9 mouse cellular contexts compared by ENCODE assay signal in the genomic region with DNA sequence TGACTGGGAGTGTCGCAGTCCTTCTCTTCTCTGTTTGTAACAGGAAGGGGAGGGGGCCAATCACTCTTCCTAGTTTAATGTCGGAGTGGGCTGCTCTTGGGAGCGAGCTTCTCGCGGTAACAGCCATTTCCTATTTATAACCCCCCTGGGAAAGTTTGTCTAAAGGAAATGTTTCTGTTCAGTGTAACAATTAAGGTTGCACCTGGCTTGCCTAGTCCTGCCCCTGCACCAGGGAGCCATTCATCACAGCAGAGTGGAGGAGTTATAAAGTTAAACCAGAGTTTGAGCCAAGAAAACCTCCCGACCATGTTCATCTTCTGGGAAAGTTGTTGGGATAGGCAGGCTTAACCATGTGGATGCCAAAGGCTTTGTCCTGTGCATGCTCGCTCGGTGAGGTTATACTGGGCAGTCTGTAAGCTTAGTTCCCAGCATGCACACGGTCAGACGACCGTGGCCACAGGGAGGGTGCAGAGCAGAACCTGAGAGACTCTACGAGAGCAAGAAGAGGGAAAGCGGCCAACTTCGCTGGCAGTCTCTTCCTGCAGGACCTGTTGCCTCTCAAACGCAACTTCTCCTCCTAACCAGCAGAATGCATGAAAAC.
DNase-seq lines count a peak whose midpoint lies in the region; ATAC-seq and TF ChIP-seq lines count a peak whose summit lies in the region.
"Had no signal": no experiment of that assay in that cellular context is flagged by ENCODE, and none has a peak within 500 bp of the region (broad histone marks: within the 10 kb centered on the region; RNA-seq: fewer than 3 reads in every experiment).

No protein-coding gene starts in this region.

- no peak overlapping the region for H3K9ac ChIP-seq in lung, embryonic 16.5 days (ENCODE audit: low read length)
- H3K9ac ChIP-seq in embryonic facial prominence, embryonic 15.5 days: no peak overlapping the region
- 0 out of 2 replicates have a peak overlapping the region, but pooled peaks have one; percentile 38 for H3K9ac ChIP-seq in kidney, postnatal 0 days (ENCODE audit: low read depth, low read length)
- H3K9ac ChIP-seq in stomach, embryonic 16.5 days (ENCODE audit: low read length): peak overlapping the region; percentile 56
- H3K9ac ChIP-seq in forebrain, embryonic 15.5 days (replicated peaks): no peak overlapping the region

- H3K36me3 ChIP-seq in lung, embryonic 16.5 days (ENCODE audit: control insufficient read depth, insufficient read depth, low read length): no peaks in the 10 kb centered on the region
- H3K36me3 ChIP-seq in embryonic facial prominence, embryonic 15.5 days: no peaks in the 10 kb centered on the region
- no peaks in the 10 kb centered on the region for H3K36me3 ChIP-seq in kidney, postnatal 0 days (ENCODE audit: insufficient read depth, low read length)
- H3K36me3 ChIP-seq in stomach, embryonic 16.5 days (ENCODE audit: control insufficient read depth, insufficient read depth, low read length): no peaks in the 10 kb centered on the region
- H3K36me3 ChIP-seq in forebrain, embryonic 15.5 days: no peaks in the 10 kb centered on the region

- H3K4me3 ChIP-seq in lung, embryonic 16.5 days (ENCODE audit: low read length): peak overlapping the region; percentile 7
- H3K4me3 ChIP-seq in embryonic facial prominence, embryonic 15.5 days (replicated peaks): no peak overlapping the region
- H3K4me3 ChIP-seq in kidney, postnatal 0 days (replicated peaks; ENCODE audit: low read depth, low read length): peak overlapping the region; percentile 17; the same call in 1 of the 2 replicates
- H3K4me3 ChIP-seq in stomach, embryonic 16.5 days (replicated peaks; ENCODE audit: low read length): peak overlapping the region; percentile 33
- H3K4me3 ChIP-seq in forebrain, embryonic 15.5 days: no peak overlapping the region

- peak overlapping the region; percentile 37 for H3K4me2 ChIP-seq in lung, embryonic 16.5 days (ENCODE audit: low read depth, low read length)
- H3K4me2 ChIP-seq in embryonic facial prominence, embryonic 15.5 days (replicated peaks): peak overlapping the region; percentile 32
- peak overlapping the region; percentile 48 for H3K4me2 ChIP-seq in kidney, postnatal 0 days (ENCODE audit: low read length)
- H3K4me2 ChIP-seq in stomach, embryonic 16.5 days (ENCODE audit: low read depth, low read length): peak overlapping the region; percentile 47
- H3K4me2 ChIP-seq in forebrain, embryonic 15.5 days (replicated peaks): no peak overlapping the region

- H3K9me3 ChIP-seq in lung, embryonic 16.5 days (ENCODE audit: control insufficient read depth, low read length): peaks cover 3% of the 10 kb centered on the region; the same call in 1 of the 2 replicates
- no peaks in the 10 kb centered on the region for H3K9me3 ChIP-seq in embryonic facial prominence, embryonic 15.5 days (replicated peaks)
- H3K9me3 ChIP-seq in kidney, postnatal 0 days (replicated peaks; ENCODE audit: low read length): 0 out of 2 replicates have a peak, but pooled peaks cover 4% of the 10 kb centered on the region
- peaks cover 9% of the 10 kb centered on the region; the same call in 1 of the 2 replicates for H3K9me3 ChIP-seq in stomach, embryonic 16.5 days (replicated peaks; ENCODE audit: control insufficient read depth, low read length)
- H3K9me3 ChIP-seq in forebrain, embryonic 15.5 days: no peaks in the 10 kb centered on the region

- H3K27ac ChIP-seq in lung, embryonic 16.5 days (ENCODE audit: low read length): 0 out of 2 replicates have a peak overlapping the region, but pooled peaks have one; percentile 1
- no peak overlapping the region; the same call in 1 of the 2 replicates for H3K27ac ChIP-seq in embryonic facial prominence, embryonic 15.5 days (replicated peaks)
- peak overlapping the region; percentile 78 for H3K27ac ChIP-seq in kidney, postnatal 0 days
- H3K27ac ChIP-seq in stomach, embryonic 16.5 days (ENCODE audit: low read length): peak overlapping the region; percentile 72
- H3K27ac ChIP-seq in forebrain, embryonic 15.5 days (replicated peaks): no peak overlapping the region
- H3K27ac ChIP-seq: macrophage had no signal

- ATAC-seq in lung, embryonic 16.5 days (ENCODE audit: low read depth): peak; percentile 81
- peak; percentile 54 for ATAC-seq in embryonic facial prominence, embryonic 15.5 days (ENCODE audit: insufficient number of reproducible peaks, low FRiP score, low TSS enrichment, low read depth)
- peak; percentile 71 for ATAC-seq in kidney, postnatal 0 days (replicated peaks; ENCODE audit: low FRiP score, low read depth)
- peak; percentile 85 for ATAC-seq in stomach, embryonic 16.5 days (ENCODE audit: insufficient read depth, low FRiP score)
- ATAC-seq in forebrain, embryonic 15.5 days (replicated peaks): no peak

- H3K27me3 ChIP-seq in lung, embryonic 16.5 days (ENCODE audit: control insufficient read depth, insufficient read depth, low read depth, low read length): no peaks in the 10 kb centered on the region
- no peaks in the 10 kb centered on the region for H3K27me3 ChIP-seq in embryonic facial prominence, embryonic 15.5 days
- no peaks in the 10 kb centered on the region for H3K27me3 ChIP-seq in kidney, postnatal 0 days (ENCODE audit: insufficient read depth, low read length)
- no peaks in the 10 kb centered on the region for H3K27me3 ChIP-seq in stomach, embryonic 16.5 days (ENCODE audit: control insufficient read depth, insufficient read depth, low read length)
- no peaks in the 10 kb centered on the region for H3K27me3 ChIP-seq in forebrain, embryonic 15.5 days

- DNase-seq in lung, postnatal 36 days: no peak
- peak; percentile 92 for DNase-seq in kidney, postnatal 0 days (ENCODE audit: low spot score)
- DNase-seq in layer of hippocampus, adult 9-10 months (ENCODE audit: low spot score): no peak
- no peak for DNase-seq in right cerebral cortex, postnatal 14 days

- 0 out of 2 replicates have a peak, but pooled peaks cover 3% of the 10 kb centered on the region for H3K4me1 ChIP-seq in lung, embryonic 16.5 days (replicated peaks; ENCODE audit: control insufficient read depth, insufficient read depth, low read length)
- H3K4me1 ChIP-seq in embryonic facial prominence, embryonic 15.5 days: peaks cover 11% of the 10 kb centered on the region
- no peaks in the 10 kb centered on the region for H3K4me1 ChIP-seq in kidney, postnatal 0 days (replicated peaks; ENCODE audit: insufficient read depth, low read length)
- no peaks in the 10 kb centered on the region; the same call in 1 of the 2 replicates for H3K4me1 ChIP-seq in stomach, embryonic 16.5 days (ENCODE audit: control insufficient read depth, insufficient read depth, low read length)
- H3K4me1 ChIP-seq in forebrain, embryonic 15.5 days: peaks cover 10% of the 10 kb centered on the region

- no peak for TF ChIP-seq CTCF in kidney, postnatal 0 days (IDR thresholded peaks at IDR 0.05; ENCODE audit: low read depth)

- 28% methylated on average over 15 of the region's 15 CpGs for WGBS in lung, embryonic 16.5 days
- WGBS in embryonic facial prominence, embryonic 15.5 days: 40% methylated on average over 15 of the region's 15 CpGs
- WGBS in kidney, postnatal 0 days: 6% methylated on average over 15 of the region's 15 CpGs
- WGBS in stomach, embryonic 16.5 days: 23% methylated on average over 15 of the region's 15 CpGs
- WGBS in forebrain, embryonic 15.5 days: 39% methylated on average over 15 of the region's 15 CpGs

Comparison
In these comparisons a context has a peak if more than half of its experiments do, and no peak if none do; other contexts are left out.
1. H3K27ac ChIP-seq: peak in lung, embryonic 16.5 days (single experiment), kidney, postnatal 0 days (single experiment) and stomach, embryonic 16.5 days (single experiment); none in embryonic facial prominence, embryonic 15.5 days (single experiment) and forebrain, embryonic 15.5 days (single experiment).
2. H3K4me3 ChIP-seq: peak in lung, embryonic 16.5 days (single experiment), kidney, postnatal 0 days (single experiment) and stomach, embryonic 16.5 days (single experiment); none in embryonic facial prominence, embryonic 15.5 days (single experiment) and forebrain, embryonic 15.5 days (single experiment).
3. H3K9ac ChIP-seq: peak in kidney, postnatal 0 days (single experiment) and stomach, embryonic 16.5 days (single experiment); none in lung, embryonic 16.5 days (single experiment), embryonic facial prominence, embryonic 15.5 days (single experiment) and forebrain, embryonic 15.5 days (single experiment).